8 mouse cellular contexts compared by ENCODE assay signal in the genomic region with DNA sequence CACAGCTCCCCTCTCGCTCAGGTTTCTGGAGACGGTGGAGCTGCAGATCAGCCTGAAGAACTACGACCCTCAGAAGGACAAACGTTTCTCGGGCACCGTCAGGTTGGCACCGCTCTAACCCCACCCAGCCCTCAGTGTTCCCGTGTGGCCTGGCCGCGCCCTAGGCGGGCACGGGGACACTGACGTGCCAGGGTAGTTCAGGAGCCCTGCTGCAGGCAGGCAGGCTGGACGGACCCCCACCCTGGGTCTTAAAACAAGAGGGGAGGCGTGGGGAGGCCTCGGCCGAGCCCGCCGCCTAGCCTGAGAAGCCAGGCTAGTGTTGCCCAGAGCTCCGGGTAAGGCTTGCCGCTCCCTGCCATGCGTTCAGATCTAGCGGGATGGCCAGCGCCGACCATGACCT. TPM values are rescaled to one million over a fixed set of nuclear protein-coding genes. Genes with fewer than 3 reads are reported as not detected.
DNase-seq lines count a peak whose midpoint lies in the region; ATAC-seq lines count a peak whose summit lies in the region.

No protein-coding gene starts in this region.

- 0 out of 2 replicates have a peak, but pooled peaks have one; percentile 4 for ATAC-seq in lung, embryonic 15.5 days (ENCODE audit: borderline replicate concordance, extremely low read depth, low FRiP score, low TSS enrichment)
- no peak; the same call in 1 of the 2 replicates for ATAC-seq in embryonic facial prominence, embryonic 14.5 days (ENCODE audit: low read depth)
- no peak for ATAC-seq in kidney, embryonic 15.5 days (replicated peaks; ENCODE audit: low FRiP score)
- ATAC-seq in midbrain, embryonic 13.5 days: peak; percentile 37
- no peak for ATAC-seq in cerebellum, adult (ENCODE audit: insufficient number of reproducible peaks, low FRiP score, low TSS enrichment)
- ATAC-seq in monocyte, adult 5-6 weeks (replicated peaks; ENCODE audit: insufficient number of reproducible peaks, low FRiP score, low TSS enrichment, poor library complexity, severe bottlenecking): no peak

- peak overlapping the region; percentile 95 for H3K4me3 ChIP-seq in lung, embryonic 15.5 days
- H3K4me3 ChIP-seq in embryonic facial prominence, embryonic 14.5 days (ENCODE audit: low read depth, low read length): peak overlapping the region; percentile 85
- peak overlapping the region; percentile 91 for H3K4me3 ChIP-seq in kidney, embryonic 15.5 days (replicated peaks)
- H3K4me3 ChIP-seq in midbrain, embryonic 13.5 days (replicated peaks): peak overlapping the region; percentile 94

- no peaks in the 10 kb centered on the region for H3K27me3 ChIP-seq in lung, embryonic 15.5 days
- H3K27me3 ChIP-seq in embryonic facial prominence, embryonic 14.5 days (replicated peaks; ENCODE audit: control insufficient read depth, insufficient read depth, low read length): no peaks in the 10 kb centered on the region
- no peaks in the 10 kb centered on the region for H3K27me3 ChIP-seq in kidney, embryonic 15.5 days
- no peaks in the 10 kb centered on the region for H3K27me3 ChIP-seq in midbrain, embryonic 13.5 days

- under 1% methylated on average over 25 of the region's 25 CpGs for WGBS in lung, embryonic 15.5 days
- WGBS in embryonic facial prominence, embryonic 14.5 days: 0% methylated on average over 16 of the region's 25 CpGs
- under 1% methylated on average over 25 of the region's 25 CpGs for WGBS in kidney, embryonic 15.5 days
- under 1% methylated on average over 25 of the region's 25 CpGs for WGBS in midbrain, embryonic 13.5 days

- H3K4me1 ChIP-seq in lung, embryonic 15.5 days: peaks cover 52% of the 10 kb centered on the region
- H3K4me1 ChIP-seq in embryonic facial prominence, embryonic 14.5 days (ENCODE audit: control insufficient read depth, insufficient read depth, low read length): peaks cover 25% of the 10 kb centered on the region
- peaks cover 54% of the 10 kb centered on the region for H3K4me1 ChIP-seq in kidney, embryonic 15.5 days
- peaks cover 39% of the 10 kb centered on the region for H3K4me1 ChIP-seq in midbrain, embryonic 13.5 days (replicated peaks)

- peak overlapping the region; percentile 84 for H3K4me2 ChIP-seq in lung, embryonic 15.5 days
- H3K4me2 ChIP-seq in embryonic facial prominence, embryonic 14.5 days (ENCODE audit: low read depth, low read length): peak overlapping the region; percentile 85
- H3K4me2 ChIP-seq in kidney, embryonic 15.5 days: peak overlapping the region; percentile 91
- peak overlapping the region; percentile 99 for H3K4me2 ChIP-seq in midbrain, embryonic 13.5 days (replicated peaks)

- H3K36me3 ChIP-seq in lung, embryonic 15.5 days: peaks cover 45% of the 10 kb centered on the region
- H3K36me3 ChIP-seq in embryonic facial prominence, embryonic 14.5 days (ENCODE audit: control insufficient read depth, insufficient read depth, low read length): peaks cover 64% of the 10 kb centered on the region
- H3K36me3 ChIP-seq in kidney, embryonic 15.5 days: peaks cover 63% of the 10 kb centered on the region
- peaks cover 47% of the 10 kb centered on the region for H3K36me3 ChIP-seq in midbrain, embryonic 13.5 days

- peak overlapping the region; percentile 100 for H3K9ac ChIP-seq in lung, embryonic 15.5 days
- H3K9ac ChIP-seq in embryonic facial prominence, embryonic 14.5 days (ENCODE audit: low read depth, low read length): peak overlapping the region; percentile 98
- H3K9ac ChIP-seq in kidney, embryonic 15.5 days: peak overlapping the region; percentile 99
- peak overlapping the region; percentile 99 for H3K9ac ChIP-seq in midbrain, embryonic 13.5 days (replicated peaks)

- H3K27ac ChIP-seq in lung, embryonic 15.5 days: peak overlapping the region; percentile 97
- peak overlapping the region; percentile 98 for H3K27ac ChIP-seq in embryonic facial prominence, embryonic 14.5 days (replicated peaks; ENCODE audit: low read depth, low read length)
- peak overlapping the region; percentile 97 for H3K27ac ChIP-seq in kidney, embryonic 15.5 days
- peak overlapping the region; percentile 96 for H3K27ac ChIP-seq in midbrain, embryonic 13.5 days

- H3K9me3 ChIP-seq in lung, embryonic 15.5 days: no peaks in the 10 kb centered on the region
- no peaks in the 10 kb centered on the region for H3K9me3 ChIP-seq in embryonic facial prominence, embryonic 14.5 days (ENCODE audit: control insufficient read depth, low read length)
- H3K9me3 ChIP-seq in kidney, embryonic 15.5 days (replicated peaks): no peaks in the 10 kb centered on the region
- H3K9me3 ChIP-seq in midbrain, embryonic 13.5 days: no peaks in the 10 kb centered on the region

- no peak for DNase-seq in lung, postnatal 14 days
- no peak for DNase-seq in embryonic facial prominence, embryonic 14.5 days (ENCODE audit: low spot score)
- DNase-seq in layer of hippocampus, adult 9-10 months (ENCODE audit: low spot score): no peak

RNA-seq across cellular contexts. Expression of gene Rpl10a, which starts 0.7 kb away (rescaled TPM):
- 606 and 658 TPM in 2 replicates for polyA plus RNA-seq in lung, embryonic 15.5 days (2015; fragmentation: Nextera tagmentation; extraction: Ambion mirVana)
- 800 and 852 TPM in 2 replicates for polyA plus RNA-seq in embryonic facial prominence, embryonic 14.5 days (2014; fragmentation: Nextera tagmentation; extraction: Ambion mirVana)
- 643 and 689 TPM in 2 replicates for polyA plus RNA-seq in kidney, embryonic 15.5 days (2015; fragmentation: Nextera tagmentation; extraction: Ambion mirVana)
- 382 and 387 TPM in 2 replicates for polyA plus RNA-seq in midbrain, embryonic 13.5 days (2015; fragmentation: Nextera tagmentation; extraction: Ambion mirVana)
- total RNA-seq in monocyte, adult 5-6 weeks (2017): 363 to 372 TPM (median 364 TPM) in 3 replicates

RNA-seq across cellular contexts. Expression of gene Fance, which starts 15.6 kb away (rescaled TPM):
- 32.8 and 33.3 TPM in 2 replicates for polyA plus RNA-seq in lung, embryonic 15.5 days (2015; fragmentation: Nextera tagmentation; extraction: Ambion mirVana)
- 26.1 and 30.6 TPM in 2 replicates for polyA plus RNA-seq in embryonic facial prominence, embryonic 14.5 days (2014; fragmentation: Nextera tagmentation; extraction: Ambion mirVana)
- polyA plus RNA-seq in kidney, embryonic 15.5 days (2015; fragmentation: Nextera tagmentation; extraction: Ambion mirVana): 28.4 and 33.7 TPM in 2 replicates
- 20.2 and 26.9 TPM in 2 replicates for polyA plus RNA-seq in midbrain, embryonic 13.5 days (2015; fragmentation: Nextera tagmentation; extraction: Ambion mirVana)
- 8.8 to 18.2 TPM (median 13.0 TPM) in 3 replicates for total RNA-seq in monocyte, adult 5-6 weeks (2017)

RNA-seq across cellular contexts. Expression of gene Tead3, which starts 21.7 kb away (rescaled TPM):
- polyA plus RNA-seq in lung, embryonic 15.5 days (2015; fragmentation: Nextera tagmentation; extraction: Ambion mirVana): 10.9 and 11.5 TPM in 2 replicates
- polyA plus RNA-seq in embryonic facial prominence, embryonic 14.5 days (2014; fragmentation: Nextera tagmentation; extraction: Ambion mirVana): 11.3 and 12.0 TPM in 2 replicates
- polyA plus RNA-seq in kidney, embryonic 15.5 days (2015; fragmentation: Nextera tagmentation; extraction: Ambion mirVana): 9.8 and 11.0 TPM in 2 replicates
- 1.9 and 2.9 TPM in 2 replicates for polyA plus RNA-seq in midbrain, embryonic 13.5 days (2015; fragmentation: Nextera tagmentation; extraction: Ambion mirVana)
- total RNA-seq in monocyte, adult 5-6 weeks (2017): not detected in 3 replicates

RNA-seq across cellular contexts. Expression of gene Tulp1, which starts 36.1 kb away (rescaled TPM):
- polyA plus RNA-seq in lung, embryonic 15.5 days (2015; fragmentation: Nextera tagmentation; extraction: Ambion mirVana): 6.0 and 6.2 TPM in 2 replicates
- 3.9 and 6.0 TPM in 2 replicates for polyA plus RNA-seq in embryonic facial prominence, embryonic 14.5 days (2014; fragmentation: Nextera tagmentation; extraction: Ambion mirVana)
- 5.6 and 6.4 TPM in 2 replicates for polyA plus RNA-seq in kidney, embryonic 15.5 days (2015; fragmentation: Nextera tagmentation; extraction: Ambion mirVana)
- polyA plus RNA-seq in midbrain, embryonic 13.5 days (2015; fragmentation: Nextera tagmentation; extraction: Ambion mirVana): 1.7 and 2.6 TPM in 2 replicates
- total RNA-seq in monocyte, adult 5-6 weeks (2017): not detected in 3 replicates

Comparison
In these comparisons a context has a peak if more than half of its experiments do, and no peak if none do; other contexts are left out.
1. ATAC-seq: peak in lung, embryonic 15.5 days (single experiment) and midbrain, embryonic 13.5 days (single experiment); none in embryonic facial prominence, embryonic 14.5 days (single experiment), kidney, embryonic 15.5 days (single experiment), cerebellum, adult (single experiment) and monocyte, adult 5-6 weeks (single experiment).
2. Peak in every context shown above with its lines, with median percentiles within 50 percentile points of each other: H3K27ac ChIP-seq, H3K4me2 ChIP-seq, H3K4me3 ChIP-seq and H3K9ac ChIP-seq.